In genomic region chrX:72908404-72908741, GRCm38 (mm10) we compare ENCODE assay signal across 8 mouse cellular contexts. TPM values are rescaled to one million over a fixed set of nuclear protein-coding genes. Genes with fewer than 3 reads are reported as not detected.
DNase-seq lines count a peak whose midpoint lies in the region; ATAC-seq and TF ChIP-seq lines count a peak whose summit lies in the region.

No protein-coding gene starts in this region.

- no peak overlapping the region for H3K9ac ChIP-seq in heart, embryonic 16.5 days (ENCODE audit: low read length)
- no peak overlapping the region for H3K9ac ChIP-seq in heart, embryonic 12.5 days
- no peak overlapping the region for H3K9ac ChIP-seq in ES-E14 (ENCODE audit: insufficient read depth, low read depth, low read length, poor library complexity, severe bottlenecking)
- no peak overlapping the region for H3K9ac ChIP-seq in midbrain, embryonic 11.5 days (ENCODE audit: low read length)

- no peak overlapping the region for H3K4me2 ChIP-seq in heart, embryonic 16.5 days (ENCODE audit: low read depth, low read length)
- no peak overlapping the region for H3K4me2 ChIP-seq in heart, embryonic 12.5 days
- H3K4me2 ChIP-seq in midbrain, embryonic 11.5 days, result no peak overlapping the region

- 12% methylated on average over 2 of the region's 2 CpGs for WGBS in heart, embryonic 16.5 days
- 26% methylated on average over 2 of the region's 2 CpGs for WGBS in heart, embryonic 12.5 days
- 25% methylated on average over 2 of the region's 2 CpGs for WGBS in embryonic facial prominence, embryonic 10.5 days
- 13% methylated on average over 2 of the region's 2 CpGs for WGBS in midbrain, embryonic 11.5 days

- ATAC-seq in heart, embryonic 16.5 days (replicated peaks; ENCODE audit: extremely low read depth, insufficient read depth, low FRiP score), result peak; percentile 45; the same call in 1 of the 2 replicates
- ATAC-seq in heart, embryonic 12.5 days (ENCODE audit: insufficient number of reproducible peaks, low FRiP score), result no peak
- ATAC-seq in midbrain, embryonic 11.5 days (ENCODE audit: low FRiP score), result peak; percentile 81
- ATAC-seq in erythroid progenitor cell, adult 5-6 weeks (replicated peaks; ENCODE audit: low FRiP score, poor library complexity, severe bottlenecking), result no peak

- H3K36me3 ChIP-seq in heart, embryonic 16.5 days (ENCODE audit: control insufficient read depth, insufficient read depth), result 0 out of 2 replicates have a peak, but pooled peaks cover 2% of the 10 kb centered on the region
- no peaks in the 10 kb centered on the region for H3K36me3 ChIP-seq in heart, embryonic 12.5 days
- no peaks in the 10 kb centered on the region for H3K36me3 ChIP-seq in ES-E14 (ENCODE audit: control insufficient read depth, insufficient read depth, low read length, poor library complexity, severe bottlenecking)
- no peaks in the 10 kb centered on the region for H3K36me3 ChIP-seq in embryonic facial prominence, embryonic 10.5 days (replicated peaks)
- no peaks in the 10 kb centered on the region for H3K36me3 ChIP-seq in midbrain, embryonic 11.5 days (ENCODE audit: control insufficient read depth, insufficient read depth, low read length)

- no peak overlapping the region for H3K4me3 ChIP-seq in heart, embryonic 16.5 days (ENCODE audit: low read length)
- H3K4me3 ChIP-seq in heart, embryonic 12.5 days, result no peak overlapping the region
- H3K4me3 ChIP-seq in ES-E14 (ENCODE audit: insufficient read depth in 1 of 2, low read depth in 1 of 2, low read length in 2 of 2, poor library complexity in 1 of 2, severe bottlenecking in 1 of 2), result no peak overlapping the region
- H3K4me3 ChIP-seq in embryonic facial prominence, embryonic 10.5 days, result no peak overlapping the region
- H3K4me3 ChIP-seq in midbrain, embryonic 11.5 days (ENCODE audit: low read depth, low read length), result no peak overlapping the region

- in situ Hi-C loops in ES-E14 (cut with MboI; ENCODE audit: low sequenced_read_pairs in 2 of 2, unreplicated experiment in 2 of 2), result no loop called here

- H3K27me3 ChIP-seq in heart, embryonic 16.5 days (ENCODE audit: control insufficient read depth, insufficient read depth, low read length), result no peaks in the 10 kb centered on the region
- H3K27me3 ChIP-seq in heart, embryonic 12.5 days (replicated peaks), result no peaks in the 10 kb centered on the region
- H3K27me3 ChIP-seq in embryonic facial prominence, embryonic 10.5 days (replicated peaks; ENCODE audit: low read depth, poor library complexity, severe bottlenecking), result no peaks in the 10 kb centered on the region; the same call in 1 of the 2 replicates
- H3K27me3 ChIP-seq in midbrain, embryonic 11.5 days (ENCODE audit: control insufficient read depth, insufficient read depth, low read length), result no peaks in the 10 kb centered on the region

- no peak for DNase-seq in ES-E14 (ENCODE audit: low read depth, low spot score)
- DNase-seq in embryonic facial prominence, embryonic 10.5 days (ENCODE audit: low spot score), result peak; percentile 44
- DNase-seq in kidney, adult 8-10 months, result peak; percentile 20 to 45
- peak; percentile 84 for DNase-seq in midbrain, embryonic 11.5 days (ENCODE audit: low spot score, missing footprints)
- no peak for DNase-seq in adrenal gland, postnatal 4 days (ENCODE audit: low spot score in 2 of 2)

- no peaks in the 10 kb centered on the region for H3K9me3 ChIP-seq in heart, embryonic 16.5 days (replicated peaks; ENCODE audit: control insufficient read depth, low read length)
- no peaks in the 10 kb centered on the region for H3K9me3 ChIP-seq in heart, embryonic 12.5 days (replicated peaks)
- no peaks in the 10 kb centered on the region for H3K9me3 ChIP-seq in ES-E14 (ENCODE audit: control insufficient read depth, insufficient read depth, low read depth, low read length)
- H3K9me3 ChIP-seq in embryonic facial prominence, embryonic 10.5 days, result no peaks in the 10 kb centered on the region
- no peaks in the 10 kb centered on the region for H3K9me3 ChIP-seq in midbrain, embryonic 11.5 days (ENCODE audit: control insufficient read depth, low read length)

- no peaks in the 10 kb centered on the region for H3K4me1 ChIP-seq in heart, embryonic 16.5 days (ENCODE audit: control insufficient read depth, insufficient read depth, low read length)
- no peaks in the 10 kb centered on the region for H3K4me1 ChIP-seq in heart, embryonic 12.5 days (replicated peaks)
- H3K4me1 ChIP-seq in ES-E14 (ENCODE audit: control insufficient read depth in 2 of 2, insufficient read depth in 2 of 2, low read length in 2 of 2, poor library complexity in 1 of 2), result no peaks in the 10 kb centered on the region
- no peaks in the 10 kb centered on the region for H3K4me1 ChIP-seq in embryonic facial prominence, embryonic 10.5 days
- H3K4me1 ChIP-seq in midbrain, embryonic 11.5 days (ENCODE audit: control insufficient read depth, insufficient read depth, low read length), result no peaks in the 10 kb centered on the region

- H3K27ac ChIP-seq in heart, embryonic 16.5 days (ENCODE audit: low read length), result no peak overlapping the region
- no peak overlapping the region for H3K27ac ChIP-seq in heart, embryonic 12.5 days (ENCODE audit: poor library complexity, severe bottlenecking)
- no peak overlapping the region for H3K27ac ChIP-seq in ES-E14 (ENCODE audit: insufficient read depth, low read depth, low read length, poor library complexity, severe bottlenecking)
- H3K27ac ChIP-seq in embryonic facial prominence, embryonic 10.5 days (replicated peaks), result no peak overlapping the region
- H3K27ac ChIP-seq in midbrain, embryonic 11.5 days (ENCODE audit: low read depth, low read length), result no peak overlapping the region

TF ChIP-seq in ES-E14, 5 proteins besides CTCF, POLR2A, EP300 and RAD21:
- TF ChIP-seq CHD2 (IDR thresholded peaks at IDR 0.05; ENCODE audit: low read depth, low read length) (no peak), MAFK (IDR thresholded peaks at IDR 0.05; ENCODE audit: insufficient read depth, low read depth, low read length) (no peak), ZNF384 (IDR thresholded peaks at IDR 0.05; ENCODE audit: low read depth, low read length) (0 out of 2 replicates have a peak, but pooled peaks have one; percentile 15)

RNA-seq across cellular contexts. Expression of gene Cetn2, which starts 9.8 kb away (rescaled TPM):
- 57.8 and 58.4 TPM in 2 replicates for polyA plus RNA-seq in heart, embryonic 16.5 days (2015; fragmentation: Nextera tagmentation; extraction: Ambion mirVana)
- 58.4 and 62.8 TPM in 2 replicates for polyA plus RNA-seq in heart, embryonic 12.5 days (2016; fragmentation: Nextera tagmentation; extraction: Ambion mirVana)
- 16.2 and 25.9 TPM in 2 replicates for total RNA-seq in ES-E14 (2012; rRNA removed)
- 91.1 and 94.6 TPM in 2 replicates for polyA plus RNA-seq in embryonic facial prominence, embryonic 10.5 days (2016; fragmentation: Nextera tagmentation; extraction: Ambion mirVana)
- 136 and 148 TPM in 2 replicates for polyA plus RNA-seq in midbrain, embryonic 11.5 days (2014; fragmentation: Nextera tagmentation; extraction: Ambion mirVana)
- total RNA-seq in erythroid progenitor cell, adult 5-6 weeks (2015; ENCODE audit: low replicate concordance), result 13.0 and 23.5 TPM in 2 replicates
- 20.4 and 26.8 TPM in 2 replicates for total RNA-seq in erythroid progenitor cell, adult 5-6 weeks (2017; ENCODE audit: low replicate concordance)
- 10 to 100 TPM; 45.9 to 46.0 TPM for total RNA-seq in adrenal gland, postnatal 4 days (2021)

RNA-seq across cellular contexts. Expression of gene Nsdhl, which starts 10.0 kb away (rescaled TPM):
- polyA plus RNA-seq in heart, embryonic 16.5 days (2015; fragmentation: Nextera tagmentation; extraction: Ambion mirVana), result 14.2 and 15.1 TPM in 2 replicates
- polyA plus RNA-seq in heart, embryonic 12.5 days (2016; fragmentation: Nextera tagmentation; extraction: Ambion mirVana), result 15.9 TPM in 2 replicates
- 14.4 and 15.9 TPM in 2 replicates for total RNA-seq in ES-E14 (2012; rRNA removed)
- polyA plus RNA-seq in embryonic facial prominence, embryonic 10.5 days (2016; fragmentation: Nextera tagmentation; extraction: Ambion mirVana), result 34.0 and 36.4 TPM in 2 replicates
- 52.5 and 54.4 TPM in 2 replicates for polyA plus RNA-seq in midbrain, embryonic 11.5 days (2014; fragmentation: Nextera tagmentation; extraction: Ambion mirVana)
- total RNA-seq in erythroid progenitor cell, adult 5-6 weeks (2015; ENCODE audit: low replicate concordance), result 14.3 and 17.7 TPM in 2 replicates
- total RNA-seq in erythroid progenitor cell, adult 5-6 weeks (2017; ENCODE audit: low replicate concordance), result 10.8 and 16.8 TPM in 2 replicates
- 10 to 100 TPM; 25.2 to 25.5 TPM for total RNA-seq in adrenal gland, postnatal 4 days (2021)

Comparison
In these comparisons a context has a peak if more than half of its experiments do, and no peak if none do; other contexts are left out.
1. ATAC-seq: peak in heart, embryonic 16.5 days (single experiment) and midbrain, embryonic 11.5 days (single experiment); none in heart, embryonic 12.5 days (single experiment) and erythroid progenitor cell, adult 5-6 weeks (single experiment).
2. DNase-seq: peak in embryonic facial prominence, embryonic 10.5 days (single experiment), kidney, adult 8-10 months (2 of 2) and midbrain, embryonic 11.5 days (single experiment); none in ES-E14 (single experiment) and adrenal gland, postnatal 4 days (0 of 2).